19 mouse cellular contexts compared by ENCODE assay signal in the genomic region with DNA sequence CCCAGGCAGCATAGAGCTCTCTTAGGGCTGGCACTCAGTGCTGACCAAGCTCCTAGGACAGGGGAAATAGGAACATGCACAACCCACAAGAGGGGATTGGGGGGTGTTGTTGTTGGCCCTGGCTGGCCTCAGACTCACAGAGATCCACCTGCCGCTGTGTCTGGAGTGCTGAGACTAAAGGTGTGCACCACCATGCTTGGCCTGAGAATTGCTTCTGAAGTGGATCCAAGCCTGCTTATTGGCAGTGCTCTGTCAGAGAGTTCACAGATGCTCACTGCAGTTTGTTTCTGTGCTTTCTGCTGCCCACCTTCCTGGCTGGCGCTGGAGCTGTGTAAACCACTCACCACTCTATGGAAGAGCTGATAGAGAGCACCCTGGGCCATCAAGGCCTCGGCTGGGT. TPM values are rescaled to one million over a fixed set of nuclear protein-coding genes. Genes with fewer than 3 reads are reported as not detected.
A peak's percentile ranks its signal among the peaks of the same experiment; 100 is the strongest.
DNase-seq lines count a peak whose midpoint lies in the region; ATAC-seq and TF ChIP-seq lines count a peak whose summit lies in the region.
"Had no signal": no experiment of that assay in that cellular context is flagged by ENCODE, and none has a peak within 500 bp of the region (broad histone marks: within the 10 kb centered on the region; RNA-seq: fewer than 3 reads in every experiment).

No protein-coding gene starts in this region.

- no peak for TF ChIP-seq POLR2A in cortical plate, adult 2 months (IDR thresholded peaks at IDR 0.05; ENCODE audit: extremely low read depth, insufficient read depth, low read length)

- H3K9ac ChIP-seq in midbrain, postnatal 0 days (replicated peaks; ENCODE audit: low read length, poor library complexity, severe bottlenecking) = no peak overlapping the region
- H3K9ac ChIP-seq: embryonic facial prominence, embryonic 13.5 days; embryonic facial prominence, embryonic 15.5 days; forebrain, embryonic 12.5 days had no signal

- ATAC-seq in midbrain, postnatal 0 days (ENCODE audit: low FRiP score) = no peak
- ATAC-seq: forebrain, embryonic 14.5 days; forebrain, embryonic 16.5 days had no signal

- DNase-seq in cerebellum, postnatal 10 days = peak; percentile 51 to 63
- no peak for DNase-seq in cerebellum, adult 18-20 months
- no peak for DNase-seq in layer of hippocampus, adult 2 months (ENCODE audit: low spot score in 2 of 2)
- DNase-seq in layer of hippocampus, adult 9-11 months = no peak
- peak; percentile 44 for DNase-seq in brain, adult 2 months (ENCODE audit: low read depth, low spot score)
- DNase-seq in midbrain, postnatal 0 days (ENCODE audit: low spot score) = no peak
- DNase-seq: adrenal gland, adult 2 months; adrenal gland, postnatal 10 days; adrenal gland, postnatal 25 days; cerebellum, adult 11-12 months; embryo, embryonic 11 days had no signal

- 96% methylated on average over 3 of the region's 3 CpGs for WGBS in midbrain, postnatal 0 days

- H3K27ac ChIP-seq in layer of hippocampus, adult 2 months = peak overlapping the region; percentile 28; the same call in 1 of the 2 replicates
- peak overlapping the region; percentile 25; the same call in 1 of the 2 replicates for H3K27ac ChIP-seq in cortical plate, adult 2 months (ENCODE audit: insufficient read depth, low read length)
- H3K27ac ChIP-seq in midbrain, postnatal 0 days (ENCODE audit: low read depth, low read length) = no peak overlapping the region
- H3K27ac ChIP-seq: embryonic facial prominence, embryonic 13.5 days; embryonic facial prominence, embryonic 15.5 days; forebrain, embryonic 10.5 days; forebrain, embryonic 12.5 days had no signal

- H3K4me1 ChIP-seq in cortical plate, adult 2 months (ENCODE audit: control insufficient read depth, insufficient read depth, low read length) = peaks cover 5% of the 10 kb centered on the region; the same call in 1 of the 2 replicates
- H3K4me1 ChIP-seq in midbrain, postnatal 0 days (ENCODE audit: insufficient read depth, low read length) = no peaks in the 10 kb centered on the region
- H3K4me1 ChIP-seq: embryonic facial prominence, embryonic 13.5 days; embryonic facial prominence, embryonic 15.5 days; forebrain, embryonic 10.5 days; forebrain, embryonic 12.5 days had no signal

- no peak overlapping the region for H3K4me2 ChIP-seq in midbrain, postnatal 0 days (ENCODE audit: low read depth, low read length, poor library complexity, severe bottlenecking)
- H3K4me2 ChIP-seq: embryonic facial prominence, embryonic 13.5 days; embryonic facial prominence, embryonic 15.5 days; forebrain, embryonic 12.5 days had no signal

- no peak for TF ChIP-seq CTCF in layer of hippocampus, adult 2 months (conservative IDR thresholded peaks at IDR 0.05)
- no peak for TF ChIP-seq CTCF in cortical plate, adult 2 months (IDR thresholded peaks at IDR 0.05; ENCODE audit: extremely low read depth, insufficient read depth, low read length)
- no peak for TF ChIP-seq CTCF in midbrain, postnatal 0 days (IDR thresholded peaks at IDR 0.05)

- H3K27me3 ChIP-seq in midbrain, postnatal 0 days (ENCODE audit: insufficient read depth, low read length) = no peaks in the 10 kb centered on the region
- H3K27me3 ChIP-seq: embryonic facial prominence, embryonic 13.5 days; embryonic facial prominence, embryonic 15.5 days; forebrain, embryonic 12.5 days had no signal

- peaks cover 82% of the 10 kb centered on the region for H3K36me3 ChIP-seq in midbrain, postnatal 0 days (ENCODE audit: insufficient read depth, low read length)

- no peak overlapping the region for H3K4me3 ChIP-seq in layer of hippocampus, adult 2 months
- no peak overlapping the region for H3K4me3 ChIP-seq in cortical plate, adult 2 months (ENCODE audit: insufficient read depth, low read length)
- H3K4me3 ChIP-seq in midbrain, postnatal 0 days (ENCODE audit: low read depth, low read length) = no peak overlapping the region
- H3K4me3 ChIP-seq: embryonic facial prominence, embryonic 13.5 days; embryonic facial prominence, embryonic 15.5 days; erythroblast, embryonic 14.5 days; forebrain, embryonic 10.5 days; forebrain, embryonic 12.5 days had no signal

- H3K9me3 ChIP-seq in midbrain, postnatal 0 days (ENCODE audit: low read length) = no peaks in the 10 kb centered on the region
- H3K9me3 ChIP-seq: embryonic facial prominence, embryonic 13.5 days; embryonic facial prominence, embryonic 15.5 days; forebrain, embryonic 10.5 days; forebrain, embryonic 12.5 days had no signal

RNA-seq across cellular contexts. Expression of a gene that starts 17.6 kb away (rescaled TPM):
- 10 to 100 TPM; 22.5 to 24.2 TPM for total RNA-seq in layer of hippocampus, adult 2 months (2021)
- polyA plus RNA-seq in cortical plate, adult 2 months (2012; rRNA removed) = 13.4 and 14.3 TPM in 2 replicates
- 7.6 and 15.8 TPM in 2 replicates for total RNA-seq in midbrain, postnatal 0 days (2014; rRNA removed)
- 8.3 and 9.8 TPM in 2 replicates for polyA plus RNA-seq in midbrain, postnatal 0 days (2015; fragmentation: Nextera tagmentation; extraction: Ambion mirVana)

Comparison
In these comparisons a context has a peak if more than half of its experiments do, and no peak if none do; other contexts are left out.
1. DNase-seq: peak in cerebellum, postnatal 10 days (2 of 2) and brain, adult 2 months (single experiment); none in cerebellum, adult 18-20 months (0 of 2), layer of hippocampus, adult 2 months (0 of 2), layer of hippocampus, adult 9-11 months (single experiment) and midbrain, postnatal 0 days (single experiment).